Mouse (Mus musculus): ENCODE measurements around the gene Pigh. TPM values are rescaled to one million over a fixed set of nuclear protein-coding genes. Genes with fewer than 3 reads are reported as not detected.

Gene Pigh
- 1 to 10 TPM; 8.9 to 9.5 TPM for total RNA-seq (2021)

DNA sequence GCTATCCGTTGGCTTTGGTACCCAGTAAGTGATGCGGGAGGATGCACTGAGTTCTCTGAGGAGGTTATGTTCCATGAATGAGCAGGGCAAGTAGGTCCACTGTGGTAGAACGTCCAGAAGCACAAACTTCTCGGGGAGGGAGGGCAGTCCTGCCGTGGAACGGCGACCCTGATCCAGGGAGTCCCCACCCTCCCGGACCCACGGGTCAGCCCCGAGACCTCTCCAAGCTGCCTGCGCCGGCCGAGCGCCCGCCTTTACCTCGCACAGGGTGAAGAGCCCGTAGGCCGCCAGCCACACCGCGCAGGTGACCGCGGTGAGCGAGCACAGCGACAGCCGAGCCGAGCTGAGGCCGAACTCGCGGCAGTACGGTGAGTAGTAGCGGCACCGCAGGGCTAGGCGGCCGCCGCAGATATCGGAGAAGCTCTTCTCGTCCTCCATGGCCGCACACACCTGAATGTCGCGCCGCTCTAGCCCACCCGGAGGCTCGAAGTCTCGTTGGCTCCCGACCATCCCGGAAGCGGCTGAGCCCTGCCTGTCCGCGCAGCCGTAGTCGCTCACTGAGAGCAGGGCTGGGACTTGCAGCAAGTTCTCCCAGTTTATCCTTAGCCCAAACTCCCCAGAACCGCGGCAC is at the start of gene Pigh:
Gene Pigh (minus strand): TSS at position 470 of the 631 bp plus-strand sequence.
- intact Hi-C loops (cut with DNase I), result loop anchor here (5.0 kb wide), 1 partner anchor 172 kb away; no protein-coding TSS in a partner anchor

DNA sequence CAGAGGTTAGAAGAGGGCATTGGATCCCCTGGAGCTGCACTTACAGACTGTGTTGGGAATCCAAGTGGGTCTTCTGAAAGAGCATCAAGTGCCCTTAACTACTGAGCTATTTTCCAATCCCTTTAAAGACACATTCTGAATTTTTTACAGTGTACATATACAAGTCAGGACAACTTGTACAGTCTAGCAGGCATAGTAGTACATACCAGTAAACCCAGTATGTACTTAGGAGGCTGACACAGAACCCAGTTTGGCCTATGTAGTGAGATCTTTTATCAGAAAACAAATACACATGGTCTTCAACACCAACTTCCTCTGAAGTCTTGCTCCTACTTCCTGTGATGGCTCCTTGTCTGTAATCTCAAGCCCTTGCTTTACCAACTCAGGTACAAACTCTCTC is 49.5 kb upstream of the Pigh start:
- intact Hi-C loops (cut with DNase I), result no loop called here

More for the DNA sequence above, at the start of gene Pigh:
- DNase-seq, result peak; percentile 88

DNA sequence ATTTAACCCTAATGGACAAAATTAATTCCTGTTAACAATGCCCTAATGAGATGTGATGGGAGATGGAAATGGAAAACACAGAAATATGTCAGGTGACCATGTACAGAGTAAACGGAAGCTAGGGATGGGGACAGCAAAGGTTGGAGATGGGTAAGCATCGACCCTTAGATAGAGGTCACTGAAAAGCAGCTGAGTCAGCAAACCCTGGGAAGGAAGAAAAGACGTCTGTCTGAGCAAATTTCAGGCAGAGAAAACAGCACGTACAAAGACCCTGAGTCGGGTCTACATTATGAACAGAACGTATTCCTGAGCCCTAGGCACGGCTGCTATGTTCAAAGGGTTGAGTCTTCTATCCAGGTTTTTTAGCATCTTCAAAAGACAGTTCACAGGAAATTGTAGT is 47.5 kb upstream of the Pigh start:
- no peak for DNase-seq
- intact Hi-C loops (cut with DNase I), result no loop called here

More for the DNA sequence above, 49.5 kb upstream of the Pigh start:
- no peak for DNase-seq

DNA sequence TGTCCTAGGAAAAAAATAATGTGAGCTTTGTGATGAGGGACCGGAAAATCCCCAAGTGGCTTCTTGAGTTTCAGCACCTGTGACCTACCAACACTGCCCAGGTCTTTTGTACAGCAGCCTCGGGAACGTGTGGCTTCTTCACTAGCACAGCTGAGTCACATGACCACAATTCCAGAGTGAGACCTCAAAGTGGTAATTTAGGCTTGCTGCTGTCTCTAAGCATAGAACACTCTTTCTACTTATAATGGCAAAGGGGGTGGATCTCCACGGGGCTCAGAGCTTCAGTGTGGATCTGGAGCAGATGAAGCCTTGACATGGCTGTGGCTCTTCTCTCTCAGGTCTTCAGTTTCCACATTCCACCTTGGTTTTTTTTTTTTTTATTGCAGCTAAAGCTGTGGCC is 45.7 kb upstream of the Pigh start:
- intact Hi-C loops (cut with DNase I), result no loop called here

DNA sequence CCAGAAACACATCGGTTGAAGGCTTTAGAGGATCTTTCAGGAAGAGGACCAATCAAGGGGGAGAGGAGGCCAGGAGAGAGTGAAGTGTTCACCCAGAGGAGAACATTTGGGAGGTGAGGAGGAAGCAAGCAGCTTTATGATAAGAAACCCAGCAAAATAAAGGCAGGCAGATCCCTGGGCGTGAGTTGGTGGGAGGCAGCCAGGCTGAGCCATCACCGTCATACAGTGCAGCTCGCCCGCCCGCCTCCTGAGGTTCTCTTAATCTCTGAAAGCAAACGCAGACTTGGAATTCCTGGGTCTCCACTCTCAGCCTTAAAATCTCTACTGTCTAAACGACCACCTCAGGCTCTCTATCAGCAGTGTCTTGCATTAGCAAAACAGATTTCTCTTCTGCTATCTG is 45.2 kb upstream of the Pigh start:
- no peak for DNase-seq
- intact Hi-C loops (cut with DNase I), result no loop called here

More for the DNA sequence above, 45.7 kb upstream of the Pigh start:
- no peak for DNase-seq

DNA sequence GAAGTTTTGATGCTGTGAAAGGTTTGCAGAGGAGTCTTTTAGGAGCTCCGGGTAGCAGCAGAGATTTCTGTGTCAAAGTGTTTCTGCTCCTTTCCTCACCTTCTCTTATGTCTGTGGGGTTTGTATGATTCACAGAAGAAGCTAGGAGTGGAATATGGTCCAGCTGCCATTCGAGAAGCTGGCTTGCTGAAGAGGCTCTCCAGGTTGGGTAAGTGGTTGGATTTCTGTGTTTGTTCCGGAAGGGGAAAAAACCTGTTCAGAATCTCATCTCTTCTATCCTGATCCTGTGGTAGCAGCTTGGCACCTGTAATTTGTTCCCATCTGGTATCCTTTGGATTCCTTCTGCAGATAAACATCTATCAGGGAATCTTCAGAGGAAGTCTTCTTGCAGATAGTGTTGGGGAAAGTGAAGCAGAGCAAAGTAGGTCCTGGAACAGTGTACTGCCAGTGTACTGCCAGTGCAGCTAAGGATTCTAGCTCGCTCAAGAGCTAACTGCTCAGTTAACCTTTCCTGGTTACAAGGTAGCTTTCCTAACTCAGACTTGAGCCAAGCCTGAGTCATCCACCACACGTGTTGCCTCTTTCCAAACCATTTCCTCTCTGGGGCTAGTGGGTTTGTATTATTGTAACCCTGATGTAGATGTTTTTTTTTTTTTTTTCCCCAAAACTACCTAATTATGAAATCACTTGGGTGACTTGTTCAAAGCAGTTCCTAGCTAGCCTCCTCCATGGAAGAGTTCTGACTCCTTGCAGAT is 42.4 kb upstream of the Pigh start:
- DNase-seq, result no peak
- intact Hi-C loops (cut with DNase I), result no loop called here

DNA sequence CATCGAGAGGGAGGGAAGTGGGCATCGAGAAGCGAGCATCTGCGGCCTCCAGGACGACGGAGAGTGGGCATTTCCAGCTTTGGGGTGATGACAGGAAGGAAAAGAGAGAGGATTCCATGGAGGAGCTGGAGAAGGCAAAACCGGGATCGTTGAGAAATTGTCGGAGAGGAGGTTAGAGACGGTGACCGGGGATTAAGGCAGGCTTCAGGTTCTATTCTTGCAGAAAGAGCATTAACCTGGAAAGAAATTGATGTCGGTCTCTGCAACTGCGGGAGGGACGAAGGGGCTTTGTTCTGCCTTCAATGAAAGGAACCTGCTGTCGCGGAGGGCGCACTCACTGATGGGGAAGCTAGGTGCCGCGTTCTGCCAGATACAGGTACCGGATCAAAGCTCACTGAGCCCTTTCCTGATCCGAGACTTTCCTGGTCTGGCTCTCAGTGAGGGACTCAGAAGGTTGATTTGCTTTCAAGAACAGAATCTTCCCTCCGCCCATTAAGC is 41.8 kb upstream of the Pigh start:
- no peak for DNase-seq
- intact Hi-C loops (cut with DNase I), result no loop called here

DNA sequence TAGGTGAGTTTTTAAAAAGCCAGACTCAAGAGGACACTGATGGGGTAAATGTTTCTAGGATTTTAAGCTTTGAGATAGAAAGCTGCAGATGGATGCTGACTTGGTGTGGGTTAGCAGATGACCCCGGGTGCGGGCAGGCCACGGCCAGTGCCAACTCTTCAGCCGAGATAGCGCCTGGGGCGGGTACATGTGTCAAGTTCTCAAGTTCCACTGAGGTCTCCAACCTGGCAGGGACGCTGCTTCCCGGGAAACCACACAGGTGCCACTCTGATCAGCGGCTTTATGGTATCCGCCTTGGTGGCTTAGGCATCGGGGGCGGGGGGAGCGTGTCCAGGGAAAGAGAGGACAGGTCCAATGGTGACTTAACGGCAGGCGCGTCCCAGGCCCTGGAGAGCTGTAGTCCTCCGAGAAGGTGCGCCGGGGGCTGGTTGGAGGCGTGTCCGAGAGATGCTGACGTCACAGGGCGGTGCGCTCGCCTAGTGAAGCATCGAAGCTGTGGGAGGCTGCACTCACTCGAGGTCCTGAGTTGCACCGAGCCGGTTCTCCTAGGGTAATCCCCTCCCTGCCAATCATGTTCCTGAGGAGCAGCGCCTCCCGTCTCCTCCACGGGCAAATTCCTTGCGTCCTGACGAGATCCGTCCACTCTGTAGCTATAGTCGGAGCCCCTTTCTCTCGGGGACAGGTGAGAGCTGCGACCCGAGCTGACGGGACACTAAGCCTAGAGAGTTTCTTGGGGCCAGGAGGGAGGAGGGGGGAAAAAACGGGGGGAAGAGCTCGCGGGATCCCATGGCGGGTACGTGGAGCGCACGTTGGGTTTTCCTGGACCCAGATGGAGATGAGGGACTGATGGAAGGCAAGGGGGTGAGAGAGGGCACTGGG is 41.1 kb upstream of the Pigh start, which contains the start of gene Arg2:
Gene Arg2 (plus strand): TSS at position 479 of the 879 bp plus-strand sequence.
- peak; percentile 66 for DNase-seq
- intact Hi-C loops (cut with DNase I), result no loop called here

DNA sequence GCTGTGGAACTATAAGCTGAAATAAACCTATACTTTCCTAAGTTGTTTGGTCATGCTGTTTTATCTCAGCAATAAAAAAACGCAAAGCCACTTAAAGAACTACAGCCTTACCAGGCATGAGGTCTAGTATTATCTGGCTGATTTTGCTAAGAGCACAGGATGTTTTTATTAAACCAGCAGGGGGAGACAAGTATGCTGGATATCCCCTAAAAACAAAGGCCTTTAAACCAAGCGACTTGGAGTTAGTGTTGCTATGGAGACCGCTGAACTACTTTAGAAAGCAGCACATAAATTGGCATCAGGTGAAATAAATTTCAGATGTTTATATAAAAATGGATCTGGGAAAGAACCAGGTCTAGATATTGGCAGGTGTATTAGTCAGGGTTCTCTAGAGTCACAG is 33.4 kb upstream of the Pigh start:
- DNase-seq, result no peak
- intact Hi-C loops (cut with DNase I), result no loop called here

DNA sequence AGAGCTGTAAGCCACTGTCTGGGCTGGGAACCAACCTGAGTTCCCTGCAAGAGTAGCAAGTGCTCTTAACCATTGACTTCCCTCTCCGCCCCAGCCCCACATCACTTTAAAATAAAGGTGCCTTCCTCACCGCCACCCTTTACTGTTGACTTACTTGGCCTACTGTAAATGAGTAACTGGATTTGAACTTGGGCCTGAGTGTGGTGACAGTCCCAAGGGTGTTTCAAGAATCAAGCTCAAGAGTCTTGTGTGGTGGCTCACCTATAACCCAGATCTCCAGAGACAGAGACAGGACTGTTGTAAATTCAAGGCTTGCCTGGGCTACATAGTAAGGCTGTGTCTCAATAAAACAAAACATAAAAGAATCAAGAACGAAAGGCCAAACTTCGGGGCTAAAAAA is 29.5 kb upstream of the Pigh start:
- DNase-seq, result no peak
- intact Hi-C loops (cut with DNase I), result no loop called here

DNA sequence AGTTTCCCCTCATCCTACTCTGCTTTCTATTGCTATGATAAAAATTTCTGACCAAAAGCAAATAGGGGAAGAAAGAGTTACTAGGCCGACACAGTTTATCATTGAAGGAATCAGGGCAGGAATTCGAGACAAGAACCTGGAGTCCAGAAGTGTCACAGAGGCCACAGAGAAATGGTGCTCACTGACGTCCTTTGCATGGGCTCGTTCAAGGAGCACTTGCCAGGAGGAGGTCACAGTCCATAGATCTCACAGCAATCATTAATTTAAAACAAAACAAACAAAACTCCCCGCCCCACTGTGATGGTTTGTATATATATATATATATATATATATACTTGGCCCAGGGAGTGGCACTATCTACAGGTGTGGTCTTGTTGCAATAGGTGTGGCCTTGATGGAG is 15.9 kb upstream of the Pigh start:
- DNase-seq, result no peak
- intact Hi-C loops (cut with DNase I), result no loop called here

DNA sequence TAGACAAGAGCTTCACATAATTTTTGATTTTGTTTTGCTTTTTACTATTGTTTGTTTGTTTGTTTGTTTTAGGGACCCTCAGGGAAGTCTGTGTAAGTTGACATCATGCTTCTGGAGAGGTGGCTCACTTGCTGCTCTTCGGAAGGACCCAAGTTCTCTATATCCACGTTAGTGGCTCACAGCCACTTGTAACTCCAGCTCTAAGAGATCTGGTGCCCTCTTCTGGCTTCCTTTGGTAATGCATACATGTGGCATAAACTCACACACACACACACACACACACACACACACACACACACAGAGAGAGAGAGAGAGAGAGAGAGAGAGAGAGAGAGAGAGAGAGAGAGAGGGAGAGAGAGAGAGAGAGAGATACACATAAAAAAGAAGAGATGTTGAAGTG is 15.1 kb upstream of the Pigh start:
- intact Hi-C loops (cut with DNase I), result no loop called here
- DNase-seq, result no peak

DNA sequence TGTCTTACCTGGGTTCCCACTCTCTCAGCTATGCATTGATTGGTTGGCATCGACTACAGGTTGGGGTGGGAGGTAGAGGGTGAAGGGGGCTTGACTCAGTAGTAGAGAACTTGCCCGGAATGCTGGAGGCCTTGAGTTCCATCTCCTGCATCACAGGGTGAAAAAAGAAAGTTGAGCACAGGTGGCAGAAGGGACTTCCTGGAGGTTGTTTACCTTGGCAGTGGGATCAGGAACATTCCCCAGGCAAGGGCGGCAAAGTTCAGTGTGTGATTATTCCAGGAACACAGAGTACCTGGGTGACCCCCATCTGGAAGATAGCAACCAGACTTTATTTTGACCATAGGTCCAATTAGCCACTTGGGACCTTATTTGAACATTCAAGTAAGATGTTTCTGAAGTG is 14.3 kb upstream of the Pigh start:
- no peak for DNase-seq
- intact Hi-C loops (cut with DNase I), result no loop called here

DNA sequence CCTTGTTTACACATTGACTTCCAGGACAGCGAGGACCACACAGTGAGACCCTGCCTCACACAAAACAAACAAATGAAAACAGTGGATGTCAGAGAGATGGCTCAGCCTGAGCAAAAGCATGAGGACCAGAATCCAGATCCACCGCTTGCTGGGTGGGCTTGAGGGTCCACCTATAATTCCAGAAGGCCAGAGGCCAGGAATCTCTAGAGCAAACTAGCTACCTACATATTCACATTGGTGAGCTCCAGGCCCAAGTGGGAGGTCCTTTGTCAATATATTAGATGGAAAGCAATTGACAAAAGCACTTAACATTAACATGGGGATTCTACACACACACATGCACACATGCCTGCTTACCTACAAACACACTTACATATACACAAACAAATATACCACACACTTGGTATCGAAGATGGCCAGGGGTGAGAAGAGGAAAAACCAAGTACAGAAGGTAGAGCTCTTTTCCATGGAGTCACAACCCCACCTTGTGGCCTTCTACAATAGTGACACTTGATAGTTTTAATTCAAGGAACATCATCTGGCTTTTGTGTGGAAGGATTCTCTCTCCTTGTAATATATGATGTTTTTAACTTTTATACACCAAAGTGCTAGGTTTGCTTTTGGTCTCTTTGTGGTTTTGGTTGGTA is 7.8 kb upstream of the Pigh start:
- DNase-seq, result peak; percentile 30
- intact Hi-C loops (cut with DNase I), result loop anchor here (2.0 kb wide), 1 partner anchor 178 kb away; no protein-coding TSS in a partner anchor

DNA sequence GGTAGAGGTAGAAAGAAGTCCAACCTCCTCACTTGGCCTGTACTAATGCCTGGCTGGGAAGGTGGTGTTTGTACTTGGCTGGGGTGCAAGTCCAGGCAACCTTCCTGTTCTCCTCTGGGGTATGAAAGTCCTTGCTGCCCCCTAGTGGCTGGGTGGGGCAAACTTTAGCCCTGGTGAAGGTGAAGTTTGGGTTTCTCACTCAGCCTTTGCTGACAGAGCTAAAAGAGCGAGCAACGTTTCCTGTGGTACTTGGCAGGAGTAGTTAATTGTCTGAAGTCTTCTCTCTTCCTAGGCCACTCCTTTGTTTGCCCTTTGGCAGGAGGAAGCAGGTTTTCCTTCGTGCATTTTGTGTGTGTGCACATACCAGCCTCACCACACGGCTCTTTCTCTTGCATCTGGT is 3.1 kb upstream of the Pigh start:
- intact Hi-C loops (cut with DNase I), result loop anchor here (5.0 kb wide), 1 partner anchor 70 kb away; no protein-coding TSS in a partner anchor
- DNase-seq, result peak; percentile 10

DNA sequence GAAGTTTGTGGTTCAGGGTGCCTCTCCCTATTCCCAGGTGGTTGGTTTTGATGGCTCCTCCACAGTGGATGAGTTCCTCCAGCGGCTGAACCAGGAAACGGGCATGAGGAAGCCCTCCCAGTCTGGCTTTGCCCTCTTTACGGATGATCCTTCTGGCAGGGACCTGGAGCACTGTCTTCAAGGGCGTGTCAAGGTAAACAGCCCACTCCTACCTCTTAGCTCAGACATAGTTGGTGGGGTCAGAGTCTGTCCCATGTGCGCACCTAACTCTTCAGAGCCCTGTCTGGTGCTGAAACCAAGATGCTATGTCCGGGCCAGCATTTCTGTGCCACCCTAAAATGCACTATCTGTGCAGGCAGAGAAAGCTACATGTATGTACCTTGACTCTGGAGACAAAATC is 16.1 kb downstream of the Pigh start:
- intact Hi-C loops (cut with DNase I), result no loop called here
- DNase-seq, result no peak

DNA sequence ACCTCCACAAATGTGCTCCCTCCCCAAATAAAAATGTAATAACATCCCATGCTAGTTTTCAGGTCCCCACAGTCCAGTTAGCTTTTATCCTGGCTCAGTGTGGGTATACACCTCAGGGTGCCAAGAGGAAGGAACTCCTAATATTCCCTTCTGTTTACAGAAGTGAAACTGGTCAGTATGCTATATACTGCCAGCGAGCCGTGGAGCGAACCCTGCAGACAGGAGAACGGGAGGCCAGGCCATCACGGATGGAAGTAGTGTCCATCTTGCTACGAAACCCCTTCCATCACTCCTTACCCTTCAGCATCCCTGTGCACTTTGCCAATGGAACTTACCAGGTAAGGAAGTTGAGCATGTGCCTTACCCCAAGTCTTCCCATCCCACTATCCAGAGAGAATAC is 16.9 kb downstream of the Pigh start:
- DNase-seq, result no peak
- intact Hi-C loops (cut with DNase I), result no loop called here

DNA sequence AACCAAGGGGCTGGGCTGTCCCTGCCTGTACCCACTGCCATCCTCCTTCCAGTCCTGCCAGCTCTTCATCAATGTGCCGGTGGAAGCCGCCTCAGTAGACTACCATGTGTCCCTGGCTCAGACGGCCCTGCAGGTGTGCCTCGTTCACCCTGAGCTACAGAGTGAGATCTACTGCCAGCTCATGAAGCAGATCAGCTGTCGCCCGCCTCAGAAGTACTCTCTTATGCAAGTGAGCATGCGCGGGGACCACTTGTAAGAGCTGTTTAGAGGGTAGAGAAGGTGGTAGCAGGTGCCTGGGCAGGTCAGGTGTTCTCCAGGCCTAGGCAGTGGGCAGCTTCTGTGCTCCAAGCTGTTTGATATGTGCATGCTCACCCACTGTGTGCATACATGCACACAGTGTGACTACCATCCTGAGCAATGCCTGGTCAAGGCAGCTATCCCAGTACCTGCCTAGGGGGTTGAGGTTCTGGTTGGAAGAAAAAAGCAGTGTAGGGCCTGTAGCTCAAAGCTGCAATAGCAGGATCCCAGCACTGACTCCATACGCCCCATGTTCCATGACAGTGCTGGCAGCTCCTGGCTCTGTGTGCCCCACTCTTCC is 18.6 kb downstream of the Pigh start:
- DNase-seq, result no peak
- intact Hi-C loops (cut with DNase I), result no loop called here

DNA sequence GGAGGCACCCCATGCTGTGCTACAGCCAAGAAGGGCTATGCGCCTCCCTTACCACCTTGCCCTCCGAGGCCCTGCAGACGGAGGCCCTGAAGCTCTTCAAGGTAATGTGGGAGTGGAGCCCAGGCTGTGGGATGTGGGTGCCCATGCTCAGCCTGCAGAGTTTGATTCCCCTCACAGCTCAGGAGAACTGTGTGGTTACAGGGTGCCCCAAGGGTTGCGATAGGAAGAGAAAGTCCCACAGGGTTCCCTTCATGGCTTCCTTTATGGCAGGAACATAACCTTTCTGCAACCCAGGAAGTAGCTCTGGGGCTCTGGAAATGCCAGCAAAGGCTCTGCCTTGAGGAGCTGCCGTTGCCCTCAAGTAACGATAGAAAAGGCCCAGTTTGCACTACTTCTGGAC is 19.5 kb downstream of the Pigh start:
- intact Hi-C loops (cut with DNase I), result no loop called here
- no peak for DNase-seq

DNA sequence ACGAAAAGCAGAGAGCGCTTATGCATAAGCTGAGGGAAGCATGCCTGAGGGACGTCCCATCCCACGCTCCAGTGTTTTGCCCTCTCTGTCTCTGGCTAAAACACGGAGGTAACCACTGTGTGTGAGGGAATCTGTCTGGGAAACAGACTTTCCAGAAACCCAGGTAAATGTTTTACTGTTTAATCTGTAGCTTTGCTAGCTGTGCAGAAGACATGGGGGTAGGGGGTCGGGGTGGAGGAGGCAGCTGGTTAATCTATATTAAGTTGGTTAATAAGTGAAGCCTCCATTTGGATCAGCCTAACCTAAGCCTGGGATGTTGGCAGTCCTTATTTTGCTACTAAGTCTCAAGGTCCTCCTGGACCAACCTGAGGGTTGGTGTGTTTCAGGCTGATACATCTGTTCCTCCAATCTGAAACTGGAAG is 20.3 kb downstream of the Pigh start:
- intact Hi-C loops (cut with DNase I), result no loop called here
- no peak for DNase-seq

Measured in left cerebral cortex, postnatal 4 days (tissue).